Mouse (Mus musculus) frontal cortex, postnatal 14 days (tissue): Measurements from ENCODE around the gene Maea.
A peak's percentile ranks its signal among the peaks of the same experiment; 100 is the strongest.
"Not testable (repeated sequence)": the region's sequence is repeated elsewhere in the genome, so short reads cannot be mapped to it uniquely, and the experiment has no call there.

Experiments used
- DNase-seq, 2 experiments: peaks; one replicate each; pipeline ENCODE4 v3.0.0; 2022; ENCODE audit warnings: low spot score in 2 of 2

Maea gene

GRCm38 (mm10) chr5:33335273-33335976, at the start of gene Maea:
TSS of gene Maea (plus strand) at chr5:33335509.
- peak; percentile 96 for DNase-seq

- no peak for DNase-seq
Observed at GRCm38 (mm10) chr5:33293796-33294430, 41.4 kb upstream of the Maea start.

- DNase-seq = no peak
Observed at GRCm38 (mm10) chr5:33297164-33297563, 38.1 kb upstream of the Maea start.

GRCm38 (mm10) chr5:33301801-33302200, 33.5 kb upstream of the Maea start:
- no peak for DNase-seq

- no peak for DNase-seq
Observed at GRCm38 (mm10) chr5:33310704-33311462, 24.4 kb upstream of the Maea start.

GRCm38 (mm10) chr5:33312192-33312591, 23.1 kb upstream of the Maea start:
- no peak for DNase-seq

GRCm38 (mm10) chr5:33324491-33324890, 10.8 kb upstream of the Maea start:
- DNase-seq = no peak

- DNase-seq = no peak
Observed at GRCm38 (mm10) chr5:33334381-33335272, 682 bp upstream of the Maea start.

GRCm38 (mm10) chr5:33335977-33336360, 660 bp downstream of the Maea start:
- DNase-seq = peak in 1 of 2 experiments; percentile 23

GRCm38 (mm10) chr5:33337206-33337605, 1.9 kb downstream of the Maea start:
- no peak for DNase-seq

GRCm38 (mm10) chr5:33341165-33341564, 5.9 kb downstream of the Maea start:
- DNase-seq = no peak

- not testable (repeated sequence) for DNase-seq
Observed at GRCm38 (mm10) chr5:33342248-33342647, 6.9 kb downstream of the Maea start.

- no peak for DNase-seq
Observed at GRCm38 (mm10) chr5:33342821-33343220, 7.5 kb downstream of the Maea start.

- DNase-seq = no peak
Observed at GRCm38 (mm10) chr5:33343571-33343970, 8.3 kb downstream of the Maea start.

- no peak for DNase-seq
Observed at GRCm38 (mm10) chr5:33344070-33344469, 8.8 kb downstream of the Maea start.

GRCm38 (mm10) chr5:33347620-33348019, 12.3 kb downstream of the Maea start:
- DNase-seq = no peak

- no peak for DNase-seq
Observed at GRCm38 (mm10) chr5:33349205-33349604, 13.9 kb downstream of the Maea start.

GRCm38 (mm10) chr5:33349706-33350105, 14.4 kb downstream of the Maea start:
- DNase-seq = no peak

GRCm38 (mm10) chr5:33351556-33352272, 16.4 kb downstream of the Maea start:
- no peak for DNase-seq

GRCm38 (mm10) chr5:33352273-33352645, 16.9 kb downstream of the Maea start:
- no peak for DNase-seq

- DNase-seq = no peak
Observed at GRCm38 (mm10) chr5:33353011-33353410, 17.7 kb downstream of the Maea start.
